Mouse (Mus musculus) thymus, adult 2 months (tissue): Measurements from ENCODE around the gene Inha. TPM values are rescaled to one million over a fixed set of nuclear protein-coding genes. Genes with fewer than 3 reads are reported as not detected.
A peak's percentile ranks its signal among the peaks of the same experiment; 100 is the strongest.

ENCODE experiments used
- DNase-seq: peaks from one replicate; pipeline ENCODE4 v3.0.0; 2021
- H3K27ac ChIP-seq: fragments of 200-500 bp; 2 replicates; pipeline ENCODE4 v1.5.1; 2012; ENCODE audit warnings: low read length, control low read depth; ENCODE audit not compliant: control insufficient read depth, insufficient read depth
- H3K27me3 ChIP-seq: fragments of 200-500 bp; 2 replicates; pipeline ENCODE4 v1.6.1; 2012; ENCODE audit warnings: mild to moderate bottlenecking, low read length, moderate library complexity, mixed read lengths; ENCODE audit not compliant: control insufficient read depth, insufficient read depth
- H3K36me3 ChIP-seq: fragments of 200-500 bp; 2 replicates; pipeline ENCODE4 v1.6.1; 2012; ENCODE audit warnings: mild to moderate bottlenecking, low read length, moderate library complexity; ENCODE audit not compliant: control insufficient read depth, insufficient read depth
- H3K4me1 ChIP-seq: fragments of 200-500 bp; replicated peaks from 2 replicates; pipeline ENCODE4 v1.6.1; 2012; ENCODE audit warnings: low read length; ENCODE audit not compliant: control insufficient read depth, insufficient read depth
- H3K4me3 ChIP-seq: fragments of 200-500 bp; 2 replicates; pipeline ENCODE4 v1.5.1; 2012; ENCODE audit warnings: mild to moderate bottlenecking, low read length, control low read depth, moderate library complexity; ENCODE audit not compliant: control insufficient read depth, insufficient read depth
- CTCF ChIP-seq: fragments of 200-500 bp; IDR thresholded peaks from 2 replicates; pipeline ENCODE4 v1.5.1; 2012; ENCODE audit warnings: mild to moderate bottlenecking, control low read depth, low read length, moderate library complexity, borderline replicate concordance; ENCODE audit not compliant: control insufficient read depth, poor library complexity, insufficient read depth; ENCODE audit errors: extremely low read depth
- POLR2A ChIP-seq: fragments of 200-500 bp; IDR thresholded peaks from 2 replicates; pipeline ENCODE4 v1.6.1; 2012; ENCODE audit warnings: mild to moderate bottlenecking, low read length, control low read depth, moderate library complexity; ENCODE audit not compliant: control insufficient read depth, poor library complexity, insufficient read depth; ENCODE audit errors: extremely low read depth
- WGBS: fragments of 180-500 bp; shearing (Covaris S2); methylation state at CpG from one replicate; pipeline ENCODE4 v1.1.7; 2018; 5-methylcytosine and 5-hydroxymethylcytosine counted together
- polyA plus RNA-seq: library from polyadenylated mRNA; depleted of rRNA; stranded (reverse); fragments of >200 nt; gene quantifications from 2 replicates; pipeline ENCODE4 v1.2.3, GENCODE M21; 2012; rRNA removed

Gene Inha
- polyA plus RNA-seq, 1 experiment: 19.9 TPM

- no peak for DNase-seq
- no peak overlapping the region for H3K4me3 ChIP-seq
- 92% methylated on average over 15 of the region's 15 CpGs for WGBS
- H3K27ac ChIP-seq: no peak overlapping the region
- no peak for TF ChIP-seq POLR2A
- TF ChIP-seq CTCF: no peak
- H3K36me3 ChIP-seq: no peaks in the 10 kb centered on the region
- no peaks in the 10 kb centered on the region for H3K4me1 ChIP-seq
- H3K27me3 ChIP-seq: peaks cover 3% of the 10 kb centered on the region; the same call in 1 of the 2 replicates
These were observed 43.7 kb downstream of the Inha start for GRCm38 (mm10) chr1:75550586-75550985.

GRCm38 (mm10) chr1:75555680-75556079, 48.8 kb downstream of the Inha start:
- Histone ChIP-seq H3K27me3 (no peaks in the 10 kb centered on the region), H3K27ac (no peak overlapping the region), H3K36me3 (no peaks in the 10 kb centered on the region), H3K4me3 (no peak overlapping the region), H3K4me1 (no peaks in the 10 kb centered on the region)
- no peak for DNase-seq
- TF ChIP-seq POLR2A: no peak
- TF ChIP-seq CTCF: no peak
- 55% methylated on average over 7 of the region's 7 CpGs for WGBS

GRCm38 (mm10) chr1:75556143-75556781, 49.4 kb downstream of the Inha start:
- no peak for TF ChIP-seq POLR2A
- TF ChIP-seq CTCF: no peak
- no peak for DNase-seq
- 92% methylated on average over 9 of the region's 9 CpGs for WGBS
- H3K4me1 ChIP-seq: no peaks in the 10 kb centered on the region
- no peak overlapping the region for H3K4me3 ChIP-seq
- no peaks in the 10 kb centered on the region for H3K27me3 ChIP-seq
- no peak overlapping the region for H3K27ac ChIP-seq
- no peaks in the 10 kb centered on the region for H3K36me3 ChIP-seq

- Histone ChIP-seq H3K4me1 (no peaks in the 10 kb centered on the region), H3K27me3 (no peaks in the 10 kb centered on the region), H3K36me3 (no peaks in the 10 kb centered on the region), H3K4me3 (no peak overlapping the region), H3K27ac (no peak overlapping the region)
- no peak for DNase-seq
- WGBS: 94% methylated on average over 7 of the region's 7 CpGs
- TF ChIP-seq CTCF: no peak
- no peak for TF ChIP-seq POLR2A
These were observed 50.2 kb downstream of the Inha start for GRCm38 (mm10) chr1:75557041-75557440.

- H3K27ac ChIP-seq: no peak overlapping the region
- 88% methylated on average over 18 of the region's 18 CpGs for WGBS
- H3K4me1 ChIP-seq: no peaks in the 10 kb centered on the region
- TF ChIP-seq POLR2A: no peak
- TF ChIP-seq CTCF: no peak
- no peaks in the 10 kb centered on the region for H3K36me3 ChIP-seq
- H3K4me3 ChIP-seq: no peak overlapping the region
- DNase-seq: no peak
- H3K27me3 ChIP-seq: no peaks in the 10 kb centered on the region
These were observed 51.7 kb downstream of the Inha start for GRCm38 (mm10) chr1:75558388-75559178.

GRCm38 (mm10) chr1:75559212-75559925, 52.5 kb downstream of the Inha start:
- Histone ChIP-seq H3K4me1 (no peaks in the 10 kb centered on the region), H3K27ac (no peak overlapping the region), H3K27me3 (no peaks in the 10 kb centered on the region), H3K36me3 (no peaks in the 10 kb centered on the region), H3K4me3 (no peak overlapping the region)
- peak; percentile 77 for DNase-seq
- 13% methylated on average over 17 of the region's 17 CpGs for WGBS
- TF ChIP-seq POLR2A (no peak), CTCF (peak; percentile 96; the same call in 1 of the 2 replicates)

Other genes starting within 250 kb of the Inha start
- gene Ptprn, start 242.6 kb upstream of the Inha start, polyA plus RNA-seq: 2.6 and 3.0 TPM in 2 replicates
- 5.6 and 9.0 TPM in 2 replicates for gene Resp18, start 228.7 kb upstream of the Inha start, polyA plus RNA-seq
- gene Dnpep, start 189.1 kb upstream of the Inha start, polyA plus RNA-seq: 112 and 132 TPM in 2 replicates
- gene Des, start 146.7 kb upstream of the Inha start, polyA plus RNA-seq: 6.8 and 31.6 TPM in 2 replicates
- gene Speg, start 131.8 kb upstream of the Inha start, polyA plus RNA-seq: 11.0 and 12.1 TPM in 2 replicates
- 102 and 128 TPM in 2 replicates for gene Gmppa, start 71.1 kb upstream of the Inha start, polyA plus RNA-seq
- 0.05 TPM in 2 replicates for gene Asic4, start 56.6 kb upstream of the Inha start, polyA plus RNA-seq
- 38.7 and 43.7 TPM in 2 replicates for gene Chpf, start 27.8 kb upstream of the Inha start, polyA plus RNA-seq
- 3.0 and 3.5 TPM in 2 replicates for gene Tmem198, start 27.5 kb upstream of the Inha start, polyA plus RNA-seq
- gene Obsl1, start 625 bp upstream of the Inha start, polyA plus RNA-seq: 17.9 and 23.1 TPM in 2 replicates
- 73.2 and 93.0 TPM in 2 replicates for gene Stk11ip, start 14.5 kb downstream of the Inha start, polyA plus RNA-seq
- gene Slc4a3, start 39.2 kb downstream of the Inha start, polyA plus RNA-seq: 8.1 and 21.2 TPM in 2 replicates